Mouse (Mus musculus): ENCODE results near the gene Ext2. TPM values are rescaled to one million over a fixed set of nuclear protein-coding genes. Genes with fewer than 3 reads are reported as not detected.

The Ext2 gene
- polyA plus RNA-seq, 1 experiment from 2014 or later, result 81.5 TPM

DNA sequence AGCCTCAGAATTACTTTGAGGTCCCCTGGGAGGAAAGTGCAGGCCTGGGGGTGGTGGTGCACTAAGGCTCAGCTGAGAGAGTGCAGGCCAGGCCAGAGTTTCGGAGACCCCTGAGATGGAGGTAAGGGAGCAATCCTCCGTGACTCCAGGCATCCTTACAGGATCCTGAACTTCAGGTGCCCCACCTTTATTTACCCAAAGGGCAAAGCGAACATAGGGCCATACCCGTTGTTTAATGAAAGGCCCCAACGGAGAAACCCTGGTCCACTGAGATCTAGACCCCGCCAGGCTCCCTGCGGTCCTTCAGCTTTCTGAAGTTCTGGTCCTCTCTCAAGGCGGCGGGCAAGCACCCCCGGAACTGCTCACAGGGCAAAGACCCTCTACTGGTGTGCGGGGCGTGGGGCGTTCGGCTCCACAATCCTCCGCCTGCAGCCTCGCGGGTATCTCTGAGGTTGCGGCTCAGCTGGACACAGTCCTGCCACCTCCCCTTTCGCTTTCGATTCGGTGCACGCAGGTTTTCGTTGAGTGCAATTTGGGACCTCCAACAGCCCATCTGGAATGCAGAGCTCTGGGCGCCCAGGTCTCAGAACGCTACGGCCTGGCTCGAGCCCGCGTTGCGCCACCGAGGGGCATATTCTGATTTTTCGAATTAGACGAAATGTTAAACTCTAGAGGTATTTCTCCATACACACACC, 176.6 kb downstream of the Ext2 start:
- no peak for ATAC-seq
- no peaks in the 10 kb centered on the region for H3K9me3 ChIP-seq (ENCODE audit: control insufficient read depth, low read length)
- H3K27ac ChIP-seq (ENCODE audit: low read length), result no peak overlapping the region
- H3K27me3 ChIP-seq (replicated peaks; ENCODE audit: control insufficient read depth, insufficient read depth, low read length), result peaks cover 93% of the 10 kb centered on the region
- 17% methylated on average over 33 of the region's 33 CpGs for WGBS
- H3K4me1 ChIP-seq (ENCODE audit: control insufficient read depth, insufficient read depth, low read length), result peaks cover 12% of the 10 kb centered on the region
- H3K9ac ChIP-seq (ENCODE audit: low read depth, low read length), result peak overlapping the region; percentile 13; the same call in 1 of the 2 replicates
- no peaks in the 10 kb centered on the region for H3K36me3 ChIP-seq (ENCODE audit: control insufficient read depth, insufficient read depth, low read length)
- peak overlapping the region; percentile 48 for H3K4me2 ChIP-seq (ENCODE audit: low read depth, low read length)
- peak overlapping the region; percentile 44 for H3K4me3 ChIP-seq (ENCODE audit: low read length)

- H3K36me3 ChIP-seq (ENCODE audit: control insufficient read depth, insufficient read depth, low read length), result no peaks in the 10 kb centered on the region
- no peak overlapping the region for H3K9ac ChIP-seq (ENCODE audit: low read depth, low read length)
- H3K4me3 ChIP-seq (ENCODE audit: low read length), result no peak overlapping the region
- H3K27me3 ChIP-seq (replicated peaks; ENCODE audit: control insufficient read depth, insufficient read depth, low read length), result peaks cover 93% of the 10 kb centered on the region
- peaks cover 12% of the 10 kb centered on the region for H3K4me1 ChIP-seq (ENCODE audit: control insufficient read depth, insufficient read depth, low read length)
- no peak for ATAC-seq
- no peak overlapping the region for H3K4me2 ChIP-seq (ENCODE audit: low read depth, low read length)
- WGBS, result 50% methylated on average over 10 of the region's 10 CpGs
- no peak overlapping the region for H3K27ac ChIP-seq (ENCODE audit: low read length)
- H3K9me3 ChIP-seq (ENCODE audit: control insufficient read depth, low read length), result no peaks in the 10 kb centered on the region
Observed at GRCm38 (mm10) chr2:93645197-93645596, 177.2 kb downstream of the Ext2 start.

GRCm38 (mm10) chr2:93644731-93645130, 177.6 kb downstream of the Ext2 start:
- H3K27ac ChIP-seq (ENCODE audit: low read length), result no peak overlapping the region
- no peaks in the 10 kb centered on the region for H3K9me3 ChIP-seq (ENCODE audit: control insufficient read depth, low read length)
- H3K4me1 ChIP-seq (ENCODE audit: control insufficient read depth, insufficient read depth, low read length), result peaks cover 12% of the 10 kb centered on the region
- WGBS, result 37% methylated on average over 6 of the region's 6 CpGs
- H3K36me3 ChIP-seq (ENCODE audit: control insufficient read depth, insufficient read depth, low read length), result no peaks in the 10 kb centered on the region
- H3K27me3 ChIP-seq (replicated peaks; ENCODE audit: control insufficient read depth, insufficient read depth, low read length), result peaks cover 93% of the 10 kb centered on the region
- H3K9ac ChIP-seq (ENCODE audit: low read depth, low read length), result no peak overlapping the region
- no peak for ATAC-seq
- H3K4me2 ChIP-seq (ENCODE audit: low read depth, low read length), result no peak overlapping the region
- H3K4me3 ChIP-seq (ENCODE audit: low read length), result no peak overlapping the region

DNA sequence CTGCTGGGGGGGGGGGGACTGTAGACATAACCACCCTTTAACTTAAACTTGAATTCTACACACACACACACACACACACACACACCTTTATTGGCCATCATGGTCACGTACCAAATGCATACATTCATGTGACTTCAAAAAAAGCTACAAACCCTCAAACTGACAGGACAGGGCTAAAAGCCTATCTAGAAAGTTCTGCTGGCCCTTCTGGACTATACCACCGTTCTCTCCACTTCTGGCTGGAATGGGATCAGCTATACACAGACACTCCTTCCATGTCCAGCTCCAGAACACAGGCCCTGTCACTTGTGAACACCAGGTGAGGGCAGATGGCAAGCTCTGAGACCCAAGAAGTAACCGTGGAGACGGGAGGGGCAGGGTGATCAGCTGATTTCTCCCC, 178.1 kb downstream of the Ext2 start:
- Histone ChIP-seq H3K9ac (ENCODE audit: low read depth, low read length) (no peak overlapping the region), H3K4me3 (ENCODE audit: low read length) (no peak overlapping the region), H3K4me1 (ENCODE audit: control insufficient read depth, insufficient read depth, low read length) (peaks cover 12% of the 10 kb centered on the region), H3K27ac (ENCODE audit: low read length) (no peak overlapping the region), H3K9me3 (ENCODE audit: control insufficient read depth, low read length) (no peaks in the 10 kb centered on the region), H3K36me3 (ENCODE audit: control insufficient read depth, insufficient read depth, low read length) (no peaks in the 10 kb centered on the region), H3K27me3 (replicated peaks; ENCODE audit: control insufficient read depth, insufficient read depth, low read length) (peaks cover 91% of the 10 kb centered on the region), H3K4me2 (ENCODE audit: low read depth, low read length) (no peak overlapping the region)
- 62% methylated on average over 4 of the region's 4 CpGs for WGBS
- ATAC-seq, result no peak

DNA sequence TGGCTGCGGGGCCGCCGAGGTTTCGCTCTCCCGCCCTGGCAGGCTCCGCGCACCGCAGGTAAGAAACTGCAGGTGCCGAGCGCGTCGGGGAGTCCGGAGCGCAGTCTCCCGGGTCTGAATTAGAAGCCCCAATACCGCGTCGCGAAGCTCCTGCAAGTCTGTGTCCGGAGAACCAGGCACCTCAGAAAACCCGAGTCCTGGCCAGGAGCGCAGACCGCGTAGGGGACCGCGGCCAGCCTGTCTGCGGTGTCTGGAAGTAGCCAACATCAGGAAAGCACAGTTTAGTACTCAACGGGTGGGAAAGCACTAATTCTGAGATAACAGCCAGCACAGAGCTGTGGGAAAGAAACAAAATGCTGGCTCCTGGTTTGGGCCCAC, 179.0 kb downstream of the Ext2 start:
- Histone ChIP-seq H3K4me3 (ENCODE audit: low read length) (peak overlapping the region; percentile 49), H3K27me3 (replicated peaks; ENCODE audit: control insufficient read depth, insufficient read depth, low read length) (peaks cover 88% of the 10 kb centered on the region), H3K27ac (ENCODE audit: low read length) (no peak overlapping the region), H3K9me3 (ENCODE audit: control insufficient read depth, low read length) (no peaks in the 10 kb centered on the region), H3K4me2 (ENCODE audit: low read depth, low read length) (peak overlapping the region; percentile 80), H3K4me1 (ENCODE audit: control insufficient read depth, insufficient read depth, low read length) (peaks cover 12% of the 10 kb centered on the region), H3K9ac (ENCODE audit: low read depth, low read length) (peak overlapping the region; percentile 56; the same call in 1 of the 2 replicates), H3K36me3 (ENCODE audit: control insufficient read depth, insufficient read depth, low read length) (no peaks in the 10 kb centered on the region)
- 4% methylated on average over 28 of the region's 28 CpGs for WGBS
- no peak for ATAC-seq

DNA sequence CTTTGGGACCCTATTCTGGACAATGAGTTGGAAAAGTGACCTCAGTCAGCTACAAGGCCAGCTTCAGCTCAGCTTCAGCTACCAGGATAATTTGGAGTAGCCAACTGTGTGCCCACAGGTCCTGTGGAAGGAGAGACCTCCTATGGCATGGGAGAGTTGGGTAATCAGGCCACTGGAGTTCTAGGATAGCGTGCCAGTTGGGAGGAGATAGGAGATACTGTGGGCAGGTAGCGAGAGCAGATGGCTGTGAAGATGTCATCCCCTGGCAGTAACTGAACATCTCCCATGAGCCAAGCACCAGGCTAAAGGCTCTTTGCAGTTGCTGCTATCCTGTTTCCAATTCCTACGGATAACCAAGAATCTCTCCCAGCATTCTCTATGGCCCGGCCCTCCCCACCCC, 187.8 kb downstream of the Ext2 start:
- Histone ChIP-seq H3K9me3 (ENCODE audit: control insufficient read depth, low read length) (no peaks in the 10 kb centered on the region), H3K9ac (ENCODE audit: low read depth, low read length) (no peak overlapping the region), H3K4me2 (ENCODE audit: low read depth, low read length) (no peak overlapping the region), H3K4me3 (ENCODE audit: low read length) (no peak overlapping the region), H3K4me1 (ENCODE audit: control insufficient read depth, insufficient read depth, low read length) (no peaks in the 10 kb centered on the region), H3K36me3 (ENCODE audit: control insufficient read depth, insufficient read depth, low read length) (no peaks in the 10 kb centered on the region), H3K27me3 (replicated peaks; ENCODE audit: control insufficient read depth, insufficient read depth, low read length) (peaks cover 28% of the 10 kb centered on the region; the same call in 1 of the 2 replicates), H3K27ac (ENCODE audit: low read length) (no peak overlapping the region)
- ATAC-seq, result no peak
- WGBS, result 88% methylated on average over 4 of the region's 4 CpGs

- peak; percentile 73 for ATAC-seq
- no peak overlapping the region for H3K4me2 ChIP-seq (ENCODE audit: low read depth, low read length)
- no peak overlapping the region for H3K4me3 ChIP-seq (ENCODE audit: low read length)
- H3K9me3 ChIP-seq (ENCODE audit: control insufficient read depth, low read length), result no peaks in the 10 kb centered on the region
- H3K36me3 ChIP-seq (ENCODE audit: control insufficient read depth, insufficient read depth, low read length), result no peaks in the 10 kb centered on the region
- H3K27me3 ChIP-seq (replicated peaks; ENCODE audit: control insufficient read depth, insufficient read depth, low read length), result no peaks in the 10 kb centered on the region; the same call in 1 of the 2 replicates
- 26% methylated on average over 13 of the region's 13 CpGs for WGBS
- no peak overlapping the region for H3K9ac ChIP-seq (ENCODE audit: low read depth, low read length)
- H3K4me1 ChIP-seq (ENCODE audit: control insufficient read depth, insufficient read depth, low read length), result 0 out of 2 replicates have a peak, but pooled peaks cover 3% of the 10 kb centered on the region
- H3K27ac ChIP-seq (ENCODE audit: low read length), result no peak overlapping the region
Observed at GRCm38 (mm10) chr2:93624665-93625408, 197.5 kb downstream of the Ext2 start.

DNA sequence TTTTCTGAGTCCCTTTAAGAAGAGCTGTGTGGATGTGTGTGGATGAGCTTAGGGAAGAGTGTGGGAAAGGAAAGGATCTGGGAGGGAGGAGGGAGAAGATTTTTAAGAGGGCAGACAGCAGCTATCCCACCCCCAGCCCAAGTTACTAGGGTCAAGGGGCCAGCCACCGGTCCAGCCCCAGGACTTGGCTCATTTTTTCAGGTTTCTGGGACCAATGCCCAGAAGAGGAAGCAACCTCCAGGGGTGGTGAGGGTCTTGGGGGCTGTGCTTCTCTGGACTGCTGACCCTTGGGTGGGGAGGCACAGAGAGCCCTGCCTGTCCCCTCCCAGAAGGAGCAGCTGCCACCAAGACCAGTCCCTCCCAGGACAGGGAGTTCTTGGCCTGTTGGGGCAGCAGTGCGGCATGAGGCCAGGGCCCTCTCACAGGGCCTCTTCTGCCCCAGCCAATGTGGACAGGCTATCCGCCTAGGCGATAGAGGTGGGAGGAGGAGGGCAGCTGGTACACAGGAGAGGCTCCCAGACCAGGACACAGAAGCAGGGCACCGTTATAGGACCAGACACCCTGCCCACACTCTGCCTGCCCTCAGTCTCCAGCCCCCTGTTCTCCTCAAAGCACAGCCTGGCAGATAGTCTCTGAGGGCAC, 203.0 kb downstream of the Ext2 start:
- no peaks in the 10 kb centered on the region for H3K9me3 ChIP-seq (ENCODE audit: control insufficient read depth, low read length)
- WGBS, result 50% methylated on average over 5 of the region's 5 CpGs
- ATAC-seq, result peak; percentile 33; the same call in 1 of the 2 replicates
- H3K4me1 ChIP-seq (ENCODE audit: control insufficient read depth, insufficient read depth, low read length), result no peaks in the 10 kb centered on the region
- H3K4me2 ChIP-seq (ENCODE audit: low read depth, low read length), result no peak overlapping the region
- H3K36me3 ChIP-seq (ENCODE audit: control insufficient read depth, insufficient read depth, low read length), result no peaks in the 10 kb centered on the region
- no peak overlapping the region for H3K27ac ChIP-seq (ENCODE audit: low read length)
- no peak overlapping the region for H3K4me3 ChIP-seq (ENCODE audit: low read length)
- H3K27me3 ChIP-seq (replicated peaks; ENCODE audit: control insufficient read depth, insufficient read depth, low read length), result no peaks in the 10 kb centered on the region
- H3K9ac ChIP-seq (ENCODE audit: low read depth, low read length), result no peak overlapping the region

GRCm38 (mm10) chr2:93618447-93619199, 203.7 kb downstream of the Ext2 start:
- Histone ChIP-seq H3K4me3 (ENCODE audit: low read length) (no peak overlapping the region), H3K9ac (ENCODE audit: low read depth, low read length) (no peak overlapping the region), H3K4me2 (ENCODE audit: low read depth, low read length) (no peak overlapping the region), H3K4me1 (ENCODE audit: control insufficient read depth, insufficient read depth, low read length) (no peaks in the 10 kb centered on the region), H3K27ac (ENCODE audit: low read length) (no peak overlapping the region), H3K9me3 (ENCODE audit: control insufficient read depth, low read length) (no peaks in the 10 kb centered on the region), H3K36me3 (ENCODE audit: control insufficient read depth, insufficient read depth, low read length) (no peaks in the 10 kb centered on the region), H3K27me3 (replicated peaks; ENCODE audit: control insufficient read depth, insufficient read depth, low read length) (no peaks in the 10 kb centered on the region)
- WGBS, result 54% methylated on average over 19 of the region's 19 CpGs
- ATAC-seq, result no peak
